Mouse (Mus musculus) CH12.LX (cell line): ENCODE measurements around the gene Rac1.

Source experiments
- BHLHE40 ChIP-seq: IDR thresholded peaks from 2 replicates; pipeline ENCODE4 v1.6.1; 2011; ENCODE audit warnings: mild to moderate bottlenecking, low read depth, low read length, improper control_type of control experiment
- CHD2 ChIP-seq: IDR thresholded peaks from 2 replicates; pipeline ENCODE4 v1.6.1; 2011; ENCODE audit warnings: low read length, improper control_type of control experiment
- CTCF ChIP-seq, 2 experiments: IDR thresholded peaks in 1 of 2; conservative IDR thresholded peaks in 1 of 2; 2 replicates each; pipeline ENCODE4 v1.5.1; 2011 to 2012; ENCODE audit warnings: low read depth in 2 of 2, low read length in 2 of 2, improper control_type of control experiment in 1 of 2, inconsistent platforms in 1 of 2, mild to moderate bottlenecking in 1 of 2, moderate library complexity in 1 of 2
- MAX ChIP-seq: IDR thresholded peaks from 2 replicates; pipeline ENCODE4 v1.6.1; 2011; ENCODE audit warnings: low read length, improper control_type of control experiment
- POLR2AphosphoS2 ChIP-seq: IDR thresholded peaks from 2 replicates; pipeline ENCODE4 v1.6.1; 2011; ENCODE audit warnings: low read depth, low read length, improper control_type of control experiment
- ZMIZ1 ChIP-seq: IDR thresholded peaks from 2 replicates; pipeline ENCODE4 v1.6.1; 2012; ENCODE audit warnings: low read depth, mild to moderate bottlenecking, inconsistent platforms, low read length, improper control_type of control experiment

GRCm38 (mm10) chr5:143476013-143476412 is 51.8 kb downstream of the Rac1 start:
- TF ChIP-seq BHLHE40 (no peak), CTCF (conservative IDR thresholded peaks at IDR 0.05 in 1 of 2, IDR thresholded peaks at IDR 0.05 in 1 of 2; ENCODE audit: low read depth in 2 of 2, low read length in 2 of 2) (no peak), MAX (no peak), CHD2 (no peak), ZMIZ1 (no peak), POLR2AphosphoS2 (no peak)
